Mouse (Mus musculus): Measurements from ENCODE around the gene Heatr5a. TPM values are rescaled to one million over a fixed set of nuclear protein-coding genes. Genes with fewer than 3 reads are reported as not detected.

Heatr5a gene
- polyA plus RNA-seq, 1 experiment from 2014 or later = 6.2 TPM

GRCm38 (mm10) chr12:51917191-51917590, 53.9 kb downstream of the Heatr5a start:
- Histone ChIP-seq H3K4me1 (replicated peaks) (0 out of 2 replicates have a peak, but pooled peaks cover 2% of the 10 kb centered on the region), H3K4me2 (no peak overlapping the region), H3K9ac (no peak overlapping the region), H3K36me3 (peaks cover 56% of the 10 kb centered on the region), H3K27ac (no peak overlapping the region), H3K4me3 (no peak overlapping the region), H3K9me3 (replicated peaks) (no peaks in the 10 kb centered on the region), H3K27me3 (no peaks in the 10 kb centered on the region)
- 83% methylated on average over 2 of the region's 2 CpGs for WGBS
- ATAC-seq (replicated peaks; ENCODE audit: insufficient number of reproducible peaks, insufficient read depth, low FRiP score, low read depth) = no peak

- Histone ChIP-seq H3K4me3 (no peak overlapping the region), H3K4me1 (replicated peaks) (0 out of 2 replicates have a peak, but pooled peaks cover 2% of the 10 kb centered on the region), H3K27ac (no peak overlapping the region), H3K27me3 (no peaks in the 10 kb centered on the region), H3K9ac (no peak overlapping the region), H3K9me3 (replicated peaks) (no peaks in the 10 kb centered on the region), H3K36me3 (peaks cover 48% of the 10 kb centered on the region), H3K4me2 (no peak overlapping the region)
- no peak for ATAC-seq (replicated peaks; ENCODE audit: insufficient number of reproducible peaks, insufficient read depth, low FRiP score, low read depth)
- WGBS = 90% methylated on average over 12 of the region's 12 CpGs
Measured at GRCm38 (mm10) chr12:51914903-51915670, 56.0 kb downstream of the Heatr5a start.

- peaks cover 37% of the 10 kb centered on the region for H3K36me3 ChIP-seq
- H3K9ac ChIP-seq = no peak overlapping the region
- no peaks in the 10 kb centered on the region for H3K9me3 ChIP-seq (replicated peaks)
- H3K27me3 ChIP-seq = no peaks in the 10 kb centered on the region
- no peak overlapping the region for H3K4me2 ChIP-seq
- no peak for ATAC-seq (replicated peaks; ENCODE audit: insufficient number of reproducible peaks, insufficient read depth, low FRiP score, low read depth)
- peaks cover 6% of the 10 kb centered on the region; the same call in 1 of the 2 replicates for H3K4me1 ChIP-seq (replicated peaks)
- 76% methylated on average over 5 of the region's 5 CpGs for WGBS
- H3K4me3 ChIP-seq = no peak overlapping the region
- H3K27ac ChIP-seq = no peak overlapping the region
Measured at GRCm38 (mm10) chr12:51909202-51909601, 61.9 kb downstream of the Heatr5a start.

GRCm38 (mm10) chr12:51907543-51907942, 63.6 kb downstream of the Heatr5a start:
- peak overlapping the region; percentile 4; the same call in 1 of the 2 replicates for H3K27ac ChIP-seq

GRCm38 (mm10) chr12:51900551-51900950, 70.6 kb downstream of the Heatr5a start:
- Histone ChIP-seq H3K27me3 (no peaks in the 10 kb centered on the region), H3K9ac (no peak overlapping the region), H3K27ac (no peak overlapping the region), H3K9me3 (replicated peaks) (no peaks in the 10 kb centered on the region), H3K4me1 (replicated peaks) (peaks cover 6% of the 10 kb centered on the region; the same call in 1 of the 2 replicates), H3K36me3 (peaks cover 15% of the 10 kb centered on the region), H3K4me3 (no peak overlapping the region), H3K4me2 (no peak overlapping the region)
- WGBS = 88% methylated on average over 7 of the region's 7 CpGs
- ATAC-seq (replicated peaks; ENCODE audit: insufficient number of reproducible peaks, insufficient read depth, low FRiP score, low read depth) = no peak

More at GRCm38 (mm10) chr12:51907543-51907942, 63.6 kb downstream of the Heatr5a start:
- Histone ChIP-seq H3K36me3 (peaks cover 28% of the 10 kb centered on the region), H3K4me3 (no peak overlapping the region), H3K4me2 (no peak overlapping the region), H3K4me1 (replicated peaks) (peaks cover 6% of the 10 kb centered on the region; the same call in 1 of the 2 replicates), H3K27me3 (no peaks in the 10 kb centered on the region), H3K9ac (no peak overlapping the region), H3K9me3 (replicated peaks) (no peaks in the 10 kb centered on the region)
- ATAC-seq (replicated peaks; ENCODE audit: insufficient number of reproducible peaks, insufficient read depth, low FRiP score, low read depth) = no peak; the same call in 1 of the 2 replicates
- WGBS = 65% methylated on average over 3 of the region's 3 CpGs

GRCm38 (mm10) chr12:51896901-51897300, 74.2 kb downstream of the Heatr5a start:
- no peak overlapping the region for H3K4me3 ChIP-seq
- no peak overlapping the region for H3K9ac ChIP-seq
- H3K36me3 ChIP-seq = 0 out of 2 replicates have a peak, but pooled peaks cover 14% of the 10 kb centered on the region
- H3K27ac ChIP-seq = peak overlapping the region; percentile 50; the same call in 1 of the 2 replicates
- H3K9me3 ChIP-seq (replicated peaks) = no peaks in the 10 kb centered on the region
- H3K4me1 ChIP-seq (replicated peaks) = peaks cover 6% of the 10 kb centered on the region; the same call in 1 of the 2 replicates
- H3K4me2 ChIP-seq = no peak overlapping the region
- ATAC-seq (replicated peaks; ENCODE audit: insufficient number of reproducible peaks, insufficient read depth, low FRiP score, low read depth) = no peak; the same call in 1 of the 2 replicates
- WGBS = 54% methylated on average over 4 of the region's 4 CpGs
- H3K27me3 ChIP-seq = no peaks in the 10 kb centered on the region

GRCm38 (mm10) chr12:51888609-51889008, 82.5 kb downstream of the Heatr5a start:
- H3K9ac ChIP-seq = no peak overlapping the region
- ATAC-seq (replicated peaks; ENCODE audit: insufficient number of reproducible peaks, insufficient read depth, low FRiP score, low read depth) = no peak
- H3K9me3 ChIP-seq (replicated peaks) = no peaks in the 10 kb centered on the region
- H3K27me3 ChIP-seq = no peaks in the 10 kb centered on the region
- H3K4me1 ChIP-seq (replicated peaks) = no peaks in the 10 kb centered on the region
- no peak overlapping the region for H3K4me3 ChIP-seq
- H3K36me3 ChIP-seq = peaks cover 44% of the 10 kb centered on the region
- H3K27ac ChIP-seq = no peak overlapping the region
- no peak overlapping the region for H3K4me2 ChIP-seq
- WGBS = 91% methylated on average over 12 of the region's 12 CpGs

- H3K9ac ChIP-seq = no peak overlapping the region
- no peak overlapping the region for H3K4me2 ChIP-seq
- H3K4me3 ChIP-seq = no peak overlapping the region
- H3K27me3 ChIP-seq = no peaks in the 10 kb centered on the region
- H3K36me3 ChIP-seq = peaks cover 42% of the 10 kb centered on the region
- 71% methylated on average over 11 of the region's 11 CpGs for WGBS
- H3K9me3 ChIP-seq (replicated peaks) = no peaks in the 10 kb centered on the region
- H3K4me1 ChIP-seq (replicated peaks) = peaks cover 7% of the 10 kb centered on the region; the same call in 1 of the 2 replicates
- no peak for ATAC-seq (replicated peaks; ENCODE audit: insufficient number of reproducible peaks, insufficient read depth, low FRiP score, low read depth)
- H3K27ac ChIP-seq = no peak overlapping the region
Measured at GRCm38 (mm10) chr12:51887301-51888290, 83.5 kb downstream of the Heatr5a start.

- no peak overlapping the region for H3K4me3 ChIP-seq
- no peak overlapping the region for H3K9ac ChIP-seq
- no peaks in the 10 kb centered on the region for H3K27me3 ChIP-seq
- peaks cover 8% of the 10 kb centered on the region; the same call in 1 of the 2 replicates for H3K4me1 ChIP-seq (replicated peaks)
- WGBS = 91% methylated on average over 6 of the region's 6 CpGs
- H3K27ac ChIP-seq = no peak overlapping the region
- H3K9me3 ChIP-seq (replicated peaks) = no peaks in the 10 kb centered on the region
- no peak for ATAC-seq (replicated peaks; ENCODE audit: insufficient number of reproducible peaks, insufficient read depth, low FRiP score, low read depth)
- no peak overlapping the region for H3K4me2 ChIP-seq
- peaks cover 43% of the 10 kb centered on the region for H3K36me3 ChIP-seq
Measured at GRCm38 (mm10) chr12:51886369-51886768, 84.8 kb downstream of the Heatr5a start.

GRCm38 (mm10) chr12:51884801-51885200, 86.3 kb downstream of the Heatr5a start:
- Histone ChIP-seq H3K27ac (no peak overlapping the region), H3K4me3 (no peak overlapping the region), H3K4me1 (replicated peaks) (peaks cover 8% of the 10 kb centered on the region; the same call in 1 of the 2 replicates), H3K27me3 (no peaks in the 10 kb centered on the region), H3K9me3 (replicated peaks) (no peaks in the 10 kb centered on the region), H3K36me3 (peaks cover 45% of the 10 kb centered on the region), H3K9ac (no peak overlapping the region), H3K4me2 (no peak overlapping the region)
- 91% methylated on average over 2 of the region's 2 CpGs for WGBS
- ATAC-seq (replicated peaks; ENCODE audit: insufficient number of reproducible peaks, insufficient read depth, low FRiP score, low read depth) = no peak

- H3K27me3 ChIP-seq = no peaks in the 10 kb centered on the region
- 83% methylated on average over 9 of the region's 9 CpGs for WGBS
- no peak overlapping the region for H3K4me2 ChIP-seq
- no peak overlapping the region for H3K4me3 ChIP-seq
- H3K4me1 ChIP-seq (replicated peaks) = peaks cover 8% of the 10 kb centered on the region; the same call in 1 of the 2 replicates
- peaks cover 49% of the 10 kb centered on the region for H3K36me3 ChIP-seq
- H3K27ac ChIP-seq = no peak overlapping the region
- no peak overlapping the region for H3K9ac ChIP-seq
- no peak for ATAC-seq (replicated peaks; ENCODE audit: insufficient number of reproducible peaks, insufficient read depth, low FRiP score, low read depth)
- H3K9me3 ChIP-seq (replicated peaks) = no peaks in the 10 kb centered on the region
Measured at GRCm38 (mm10) chr12:51883297-51883805, 87.8 kb downstream of the Heatr5a start.
